Mouse (Mus musculus) heart, adult 2 months (tissue): ENCODE data around the gene Wdr83.

Experiments used
- CTCF ChIP-seq: fragments of 200-600 bp; IDR thresholded peaks from 2 replicates; pipeline ENCODE4 v1.8.1; 2022; ENCODE audit warnings: antibody characterized with exemption, mild to moderate bottlenecking, moderate library complexity
- EP300 ChIP-seq: fragments of 200-500 bp; IDR thresholded peaks from 2 replicates; pipeline ENCODE4 v1.6.1; 2011; ENCODE audit warnings: low read depth, low read length, control low read depth; ENCODE audit not compliant: insufficient read depth
- POLR2A ChIP-seq: fragments of 200-500 bp; IDR thresholded peaks from 2 replicates; pipeline ENCODE4 v1.6.1; 2011; ENCODE audit warnings: mild to moderate bottlenecking, low read depth, low read length, control low read depth; ENCODE audit not compliant: insufficient read depth

- TF ChIP-seq CTCF (no peak), POLR2A (0 out of 2 replicates have a peak, but pooled peaks have one; percentile 33), EP300 (no peak)
Observed at GRCm38 (mm10) chr8:85059879-85060616, 21.1 kb downstream of the Wdr83 start, which contains the start of gene Fbxw9.
